Mouse (Mus musculus) MEL (cell line): ENCODE measurements around the gene Slc25a20.

Experiments
- BHLHE40 ChIP-seq: IDR thresholded peaks from 2 replicates; pipeline ENCODE4 v1.6.1; 2012; ENCODE audit warnings: low read depth, mild to moderate bottlenecking, inconsistent platforms, low read length, improper control_type of control experiment, borderline replicate concordance
- CTCF ChIP-seq, 3 experiments: IDR thresholded peaks in 2 of 3; conservative IDR thresholded peaks in 1 of 3; 2 replicates each; pipeline ENCODE4 v1.5.1; 2011 to 2012; ENCODE audit warnings: low read length in 3 of 3, low read depth in 2 of 3, mild to moderate bottlenecking in 2 of 3, improper control_type of control experiment in 1 of 3, inconsistent platforms in 1 of 3, mixed read lengths in 1 of 3, moderate library complexity in 1 of 3; ENCODE audit not compliant: control insufficient read depth in 1 of 3, insufficient read depth in 1 of 3, poor library complexity in 1 of 3, severe bottlenecking in 1 of 3
- E2F4 ChIP-seq: IDR thresholded peaks from 2 replicates; pipeline ENCODE4 v1.6.1; 2011; ENCODE audit warnings: low read depth, low read length, improper control_type of control experiment, borderline replicate concordance
- ELF1 ChIP-seq: IDR thresholded peaks from 2 replicates; pipeline ENCODE4 v1.6.1; 2014; ENCODE audit warnings: low read depth, mild to moderate bottlenecking, inconsistent platforms, low read length, improper control_type of control experiment, moderate library complexity
- EP300 ChIP-seq, 2 experiments: IDR thresholded peaks; 2 replicates each; pipeline ENCODE4 v1.6.1; 2011; ENCODE audit warnings: improper control_type of control experiment in 2 of 2, low read length in 2 of 2, low read depth in 1 of 2, mild to moderate bottlenecking in 1 of 2
- JUND ChIP-seq: IDR thresholded peaks from 2 replicates; pipeline ENCODE4 v1.6.1; 2011; ENCODE audit warnings: low read depth, mild to moderate bottlenecking, improper control_type of control experiment, low read length
- MAZ ChIP-seq: IDR thresholded peaks from 2 replicates; pipeline ENCODE4 v1.6.1; 2012; ENCODE audit warnings: low read depth, mild to moderate bottlenecking, inconsistent platforms, low read length, improper control_type of control experiment
- MXI1 ChIP-seq: IDR thresholded peaks from 2 replicates; pipeline ENCODE4 v1.6.1; 2011; ENCODE audit warnings: mild to moderate bottlenecking, low read depth, low read length, improper control_type of control experiment
- POLR2A ChIP-seq, 2 experiments: IDR thresholded peaks; 2 replicates each; pipeline ENCODE4 v1.6.1; 2011 to 2012; ENCODE audit warnings: low read length in 2 of 2, mild to moderate bottlenecking in 2 of 2, control low read depth in 1 of 2, improper control_type of control experiment in 1 of 2, low read depth in 1 of 2, moderate library complexity in 1 of 2; ENCODE audit not compliant: control insufficient read depth in 1 of 2, insufficient read depth in 1 of 2, poor library complexity in 1 of 2
- RAD21 ChIP-seq: IDR thresholded peaks from 2 replicates; pipeline ENCODE4 v1.6.1; 2011; ENCODE audit warnings: mild to moderate bottlenecking, low read depth, low read length, improper control_type of control experiment
- RCOR1 ChIP-seq: IDR thresholded peaks from 2 replicates; pipeline ENCODE4 v1.6.1; 2012; ENCODE audit warnings: low read depth, mild to moderate bottlenecking, inconsistent platforms, low read length, improper control_type of control experiment
- SIN3A ChIP-seq: IDR thresholded peaks from 2 replicates; pipeline ENCODE4 v1.6.1; 2012; ENCODE audit warnings: low read length, improper control_type of control experiment, inconsistent platforms
- TAL1 ChIP-seq: IDR thresholded peaks from 2 replicates; pipeline ENCODE4 v1.6.1; 2012; ENCODE audit warnings: mild to moderate bottlenecking, inconsistent platforms, low read length, moderate library complexity, mixed read lengths
- TCF12 ChIP-seq: IDR thresholded peaks from 2 replicates; pipeline ENCODE4 v1.6.1; 2014; ENCODE audit warnings: low read depth, mild to moderate bottlenecking, inconsistent platforms, low read length, improper control_type of control experiment, moderate library complexity

DNA sequence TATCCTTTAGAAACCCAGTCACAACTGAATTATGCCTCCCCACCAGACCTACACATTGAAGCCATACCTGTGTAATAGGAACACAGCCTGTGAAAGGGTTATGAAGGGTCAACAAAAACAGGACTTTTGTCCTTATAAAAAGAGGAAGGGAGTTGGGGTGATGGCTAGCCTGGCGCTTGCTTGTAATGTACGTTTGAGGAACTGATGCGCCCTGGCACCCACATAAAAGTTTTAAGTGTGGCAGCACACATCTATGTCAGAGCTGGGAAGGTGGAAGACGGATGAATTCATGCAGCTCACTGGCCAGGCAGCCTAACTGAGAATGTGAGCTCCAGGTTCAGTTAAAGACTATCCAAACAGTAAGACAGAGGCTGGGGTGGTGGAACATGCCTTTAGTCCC is 54.3 kb downstream of the Slc25a20 start:
- TF ChIP-seq CTCF (IDR thresholded peaks at IDR 0.05 in 2 of 3, conservative IDR thresholded peaks at IDR 0.05 in 1 of 3; ENCODE audit: control insufficient read depth in 1 of 3, insufficient read depth in 1 of 3, low read depth in 2 of 3, low read length in 3 of 3, poor library complexity in 1 of 3, severe bottlenecking in 1 of 3) (no peak), RCOR1 (no peak), MXI1 (no peak), POLR2A (IDR thresholded peaks at IDR 0.05; ENCODE audit: control insufficient read depth in 1 of 2, insufficient read depth in 1 of 2, low read depth in 1 of 2, low read length in 2 of 2, poor library complexity in 1 of 2) (no peak), E2F4 (no peak), TCF12 (no peak), EP300 (IDR thresholded peaks at IDR 0.05; ENCODE audit: low read depth in 1 of 2, low read length in 2 of 2) (no peak), BHLHE40 (no peak), ELF1 (no peak), RAD21 (no peak), TAL1 (no peak), JUND (no peak), SIN3A (no peak), MAZ (no peak)
